Mouse (Mus musculus): ENCODE measurements at regions not wholly inside any gene's neighbourhood (a gene's known extent, or its start where the extent isn't known, plus 50 kb on each side); places are given as distances from the start of the nearest gene placed in this dataset.
A peak's percentile ranks its signal among the peaks of the same experiment; 100 is the strongest.
"Not testable (repeated sequence)": the region's sequence is repeated elsewhere in the genome, so short reads cannot be mapped to it uniquely, and the experiment has no call there.

DNA sequence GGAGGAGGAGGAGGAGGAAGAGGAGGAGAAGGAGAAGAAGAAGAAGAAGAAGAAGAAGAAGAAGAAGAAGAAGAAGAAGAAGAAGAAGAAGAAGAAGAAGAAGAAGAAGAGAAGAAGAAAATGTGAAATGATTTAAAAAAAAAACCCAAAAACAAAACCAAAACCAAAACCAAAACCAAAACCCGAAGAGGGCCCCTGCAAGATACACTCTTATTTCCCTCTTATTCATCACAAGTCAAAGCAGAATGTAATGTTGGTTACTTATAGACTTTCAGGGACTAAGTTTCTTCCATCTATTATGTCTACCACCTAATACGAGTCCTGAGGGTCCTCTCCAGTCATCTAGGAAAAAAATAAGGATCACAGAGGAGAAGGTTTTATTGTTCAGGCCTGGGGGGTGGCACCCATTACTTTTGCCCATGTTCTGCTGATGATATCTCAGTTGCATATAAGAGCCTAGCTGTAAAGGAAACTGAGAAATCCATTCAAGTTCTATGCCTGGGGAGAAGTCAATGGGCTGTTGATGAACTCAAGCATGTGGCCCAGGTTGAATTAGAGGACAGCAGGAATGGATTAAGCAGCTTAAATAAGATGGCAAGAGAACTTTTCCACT, 118.0 kb downstream of the Gm5426 start:
- DNase-seq, result no peak

DNA sequence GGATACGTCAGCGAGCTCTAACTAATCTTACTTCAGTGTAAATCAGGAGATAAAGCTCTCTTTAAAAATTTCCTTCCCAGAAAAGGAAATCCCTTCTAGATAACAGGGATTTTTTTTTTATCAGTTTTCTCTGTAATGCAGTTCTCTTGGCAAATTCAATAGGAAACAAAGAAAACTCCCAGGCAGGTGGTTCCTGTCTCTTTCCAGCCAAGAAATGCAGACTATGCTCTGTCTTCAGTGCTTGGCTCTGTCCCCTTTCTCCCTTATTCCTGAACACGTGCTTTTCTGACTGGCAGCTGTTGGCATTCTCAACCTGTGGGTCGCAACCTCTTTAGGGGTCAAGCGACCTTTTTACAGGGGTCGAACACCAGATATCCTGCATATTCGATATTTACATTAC, 121.5 kb downstream of the Gm5426 start:
- DNase-seq, result peak in 1 of 2 experiments; percentile 27

DNA sequence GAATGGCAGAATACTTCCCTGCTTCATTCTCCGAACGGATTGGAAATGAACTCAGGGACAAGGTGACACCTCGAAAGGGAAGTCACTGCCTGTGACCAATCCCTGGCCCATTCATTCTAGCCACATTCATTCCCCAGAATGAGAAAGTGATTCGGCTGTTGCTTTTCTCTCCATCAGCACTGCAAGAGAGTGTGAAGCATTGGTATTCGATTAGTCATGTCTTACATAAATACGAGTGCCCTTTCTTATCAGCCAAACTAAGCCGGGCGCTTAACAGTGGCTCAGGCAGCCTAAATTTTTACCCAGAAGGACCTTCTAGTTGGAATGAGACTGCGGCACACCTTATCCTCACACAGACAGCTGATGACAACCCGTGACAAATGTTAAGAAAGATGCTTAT, 122.8 kb downstream of the Gm5426 start:
- no peak for DNase-seq

GRCm38 (mm10) chr10:96259648-96260047, 123.2 kb downstream of the Gm5426 start:
- DNase-seq, result no peak

DNA sequence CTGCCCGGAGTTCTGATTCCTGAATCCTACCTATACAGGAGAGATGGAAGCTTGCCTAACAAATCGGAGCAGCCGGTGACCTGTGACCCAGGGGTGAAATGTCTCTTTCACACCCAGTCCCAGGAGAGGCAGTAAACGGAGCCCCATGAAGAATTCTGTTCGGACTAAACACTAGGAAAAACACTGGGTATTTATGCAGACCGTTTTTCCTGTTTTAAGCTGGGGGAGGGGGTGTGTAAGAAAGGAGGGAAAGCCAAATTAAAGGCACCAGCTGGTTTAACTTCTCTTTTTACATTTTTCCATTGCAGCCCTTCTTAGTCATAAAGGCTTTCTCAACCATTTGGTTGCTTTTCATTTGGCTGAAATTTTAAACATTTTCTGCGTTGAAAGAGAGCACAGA, 127.1 kb downstream of the Gm5426 start:
- DNase-seq, result peak; percentile 43 to 64

- DNase-seq, result peak; percentile 55 to 71
These were observed 128.0 kb downstream of the Gm5426 start for GRCm38 (mm10) chr10:96264433-96264832.

DNA sequence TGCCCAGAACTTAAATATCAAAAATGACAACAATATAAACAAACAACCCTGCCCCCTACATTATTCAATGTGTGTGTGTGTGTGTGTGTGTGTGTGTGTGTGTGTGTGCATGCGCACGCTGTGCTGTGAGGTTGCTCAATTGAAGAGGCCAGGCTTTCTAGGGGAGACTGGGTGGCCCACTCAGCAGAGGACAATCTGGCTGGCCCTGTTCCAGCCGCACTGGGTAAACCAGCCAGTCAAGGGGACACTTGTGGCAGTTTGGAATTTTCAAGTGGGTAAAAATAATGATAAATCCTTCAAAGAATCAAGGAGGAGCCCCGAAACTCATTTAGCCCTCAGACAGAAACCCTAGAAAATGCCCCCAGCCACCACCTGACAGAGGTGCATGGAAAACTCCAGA, 128.5 kb downstream of the Gm5426 start:
- peak; percentile 42 to 61 for DNase-seq

GRCm38 (mm10) chr10:96266100-96266735, 129.8 kb downstream of the Gm5426 start:
- DNase-seq, result no peak

DNA sequence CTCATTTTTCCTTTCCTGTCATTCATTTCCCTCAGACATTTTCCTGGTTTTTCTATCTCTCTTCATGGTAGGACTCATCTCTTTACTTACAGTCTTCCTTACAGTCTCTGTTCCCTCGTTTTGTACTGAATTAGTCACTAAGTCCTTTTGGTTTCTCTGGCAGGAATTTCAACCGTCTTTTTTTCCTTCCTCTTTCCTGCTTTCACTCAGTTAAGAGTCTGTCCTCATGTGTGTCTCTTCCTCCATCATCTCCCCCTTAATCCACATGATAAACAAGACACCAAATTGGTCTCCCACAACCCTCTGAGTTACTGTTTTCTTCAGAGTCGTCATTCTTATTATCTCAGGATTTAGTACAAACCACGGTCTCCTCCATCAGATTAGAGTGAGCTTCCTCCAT, 131.2 kb downstream of the Gm5426 start:
- no peak for DNase-seq

DNA sequence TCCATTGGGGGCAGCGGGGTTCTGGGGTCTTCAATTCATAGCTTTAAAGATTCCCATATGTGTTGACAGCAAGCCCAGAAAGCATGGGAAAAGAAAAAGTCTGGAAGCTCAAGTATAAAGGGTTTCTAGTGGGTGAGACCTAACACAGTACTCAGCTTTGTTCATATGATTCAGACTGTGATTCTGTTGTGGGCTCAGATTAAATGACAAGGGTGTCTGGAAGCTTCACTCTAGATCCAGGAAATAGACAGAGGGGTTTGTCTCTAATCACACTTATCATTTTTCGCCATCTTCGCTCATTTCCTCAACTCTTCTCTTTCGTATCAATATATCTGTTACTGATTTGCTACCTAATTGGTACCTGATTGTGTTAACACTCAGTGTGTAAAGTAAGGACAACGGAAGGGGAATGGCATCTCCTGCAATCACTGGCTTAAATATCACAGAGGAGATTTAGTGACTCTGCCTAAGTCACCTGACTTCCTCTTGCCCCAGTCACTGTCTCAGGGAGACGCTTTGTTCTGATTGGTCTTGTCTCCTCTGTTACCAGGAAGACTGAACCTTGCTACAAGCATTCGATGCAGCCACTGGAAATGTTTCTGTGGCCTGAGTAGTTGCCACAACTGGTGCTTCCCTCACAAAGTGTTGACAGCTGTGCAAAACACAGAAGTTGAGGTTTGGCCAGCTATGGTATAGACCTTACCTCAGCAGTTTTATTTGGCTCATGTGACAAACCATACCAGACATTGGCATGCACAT, 137.4 kb downstream of the Gm5426 start:
- no peak for DNase-seq

DNA sequence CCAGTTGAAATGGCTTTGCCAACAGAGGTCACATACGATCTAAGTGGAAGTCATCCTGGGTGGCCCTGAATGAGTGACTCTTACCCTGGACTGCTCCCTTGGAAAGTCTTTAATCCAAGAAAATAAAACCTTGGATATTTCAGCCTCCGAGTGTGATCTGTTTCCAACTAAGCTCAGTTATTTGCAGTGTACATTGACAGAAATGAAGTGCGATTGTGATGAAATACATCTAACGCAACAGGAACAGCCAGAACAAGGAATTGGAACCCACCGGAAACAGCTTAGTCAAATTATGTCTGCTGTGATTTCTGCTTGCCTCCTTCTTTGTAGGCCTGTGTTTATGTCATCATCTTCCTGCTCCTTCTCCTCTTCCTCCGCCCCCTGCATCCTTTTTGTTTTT, 143.7 kb downstream of the Gm5426 start:
- no peak for DNase-seq

GRCm38 (mm10) chr10:96285407-96286093, 149.1 kb downstream of the Gm5426 start:
- DNase-seq, result no peak

- no peak for DNase-seq
These were observed 149.7 kb downstream of the Gm5426 start for GRCm38 (mm10) chr10:96286094-96286485.

GRCm38 (mm10) chr10:96289005-96289404, 152.6 kb downstream of the Gm5426 start:
- DNase-seq, result not testable (repeated sequence)

DNA sequence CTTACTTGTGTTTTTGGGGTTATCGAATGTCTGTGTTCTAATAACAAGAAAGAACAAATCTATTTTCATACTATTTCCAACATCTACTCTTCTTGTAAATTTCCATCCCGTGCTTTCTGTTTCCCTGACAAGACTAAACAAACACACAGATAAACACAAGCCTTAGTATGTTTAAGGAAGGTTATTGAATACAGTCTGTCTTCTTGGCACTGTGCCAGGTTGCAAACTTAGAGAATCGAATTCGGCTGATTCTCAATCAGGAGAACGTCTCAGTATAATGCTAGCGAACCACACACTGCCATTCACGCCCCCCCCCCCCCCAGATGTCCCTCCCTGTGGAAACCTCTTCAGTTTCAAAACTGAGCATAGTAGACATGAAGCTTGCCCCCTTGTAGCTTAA, 157.2 kb downstream of the Gm5426 start:
- DNase-seq, result no peak

GRCm38 (mm10) chr10:96294666-96295065, 158.3 kb downstream of the Gm5426 start:
- peak in 1 of 2 experiments; percentile 14 for DNase-seq

GRCm38 (mm10) chr10:96297658-96298057, 161.3 kb downstream of the Gm5426 start:
- DNase-seq, result no peak

GRCm38 (mm10) chr10:96298566-96298965, 162.2 kb downstream of the Gm5426 start:
- DNase-seq, result no peak

GRCm38 (mm10) chr10:96305701-96306100, 169.3 kb downstream of the Gm5426 start:
- DNase-seq, result no peak

GRCm38 (mm10) chr10:96308713-96309445, 172.5 kb downstream of the Gm5426 start:
- peak; percentile 50 to 63 for DNase-seq

- DNase-seq, result no peak
These were observed 173.4 kb downstream of the Gm5426 start for GRCm38 (mm10) chr10:96309766-96310165.

- DNase-seq, result no peak
These were observed 188.9 kb downstream of the Gm5426 start for GRCm38 (mm10) chr10:96325297-96325696.
